Mouse (Mus musculus): Measurements from ENCODE around the gene Pafah1b2.

GRCm38 (mm10) chr9:45915659-45916058 lies 96.8 kb downstream of the Pafah1b2 start:
- TF ChIP-seq POLR2A (IDR thresholded peaks at IDR 0.05; ENCODE audit: insufficient read depth, low read depth, low read length) (no peak), CTCF (IDR thresholded peaks at IDR 0.05) (no peak), EP300 (IDR thresholded peaks at IDR 0.05; ENCODE audit: insufficient read depth, low read depth, low read length) (no peak)

Measured in heart, adult 2 months (tissue).